Mouse (Mus musculus) A20 (cell line): Measurements from ENCODE around the gene Sgpp2.

Experiments
- DNase-seq: peaks from one replicate; pipeline ENCODE4 v3.0.0-alpha.2; 2011; ENCODE audit warnings: low read depth, low spot score

Gene Sgpp2

GRCm38 (mm10) chr1:78399755-78400154 lies 89.6 kb downstream of the Sgpp2 start:
- no peak for DNase-seq

- no peak for DNase-seq
Measured at GRCm38 (mm10) chr1:78401413-78401812, 91.3 kb downstream of the Sgpp2 start.

GRCm38 (mm10) chr1:78409396-78409795 lies 99.3 kb downstream of the Sgpp2 start:
- no peak for DNase-seq

GRCm38 (mm10) chr1:78412668-78413067 lies 102.5 kb downstream of the Sgpp2 start:
- no peak for DNase-seq

- DNase-seq, result no peak
Measured at GRCm38 (mm10) chr1:78414421-78414820, 104.3 kb downstream of the Sgpp2 start.

- no peak for DNase-seq
Measured at GRCm38 (mm10) chr1:78417154-78417911, 107.2 kb downstream of the Sgpp2 start.

- DNase-seq, result peak; percentile 56
Measured at GRCm38 (mm10) chr1:78419593-78419992, 109.4 kb downstream of the Sgpp2 start.

GRCm38 (mm10) chr1:78420271-78420670 lies 110.1 kb downstream of the Sgpp2 start:
- no peak for DNase-seq

DNA sequence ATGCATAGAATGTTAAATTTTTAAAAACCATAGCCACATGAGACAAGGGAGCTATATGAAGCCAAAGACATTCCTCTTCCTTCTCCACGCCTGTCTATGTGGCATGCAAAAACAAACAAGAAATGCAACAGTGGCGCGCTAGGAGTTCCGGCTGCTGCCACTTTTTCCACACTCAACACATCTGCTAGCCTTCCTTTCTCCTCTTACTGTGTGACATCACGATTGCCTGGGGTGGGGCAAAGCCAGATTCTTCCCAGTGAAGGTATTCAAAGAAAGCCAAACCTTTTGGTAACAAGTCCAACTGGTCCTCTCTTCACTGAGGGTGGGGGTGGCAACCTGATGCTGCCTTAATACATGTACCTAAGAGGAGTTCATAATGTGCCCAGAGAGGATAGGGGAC lies 111.6 kb downstream of the Sgpp2 start:
- no peak for DNase-seq

DNA sequence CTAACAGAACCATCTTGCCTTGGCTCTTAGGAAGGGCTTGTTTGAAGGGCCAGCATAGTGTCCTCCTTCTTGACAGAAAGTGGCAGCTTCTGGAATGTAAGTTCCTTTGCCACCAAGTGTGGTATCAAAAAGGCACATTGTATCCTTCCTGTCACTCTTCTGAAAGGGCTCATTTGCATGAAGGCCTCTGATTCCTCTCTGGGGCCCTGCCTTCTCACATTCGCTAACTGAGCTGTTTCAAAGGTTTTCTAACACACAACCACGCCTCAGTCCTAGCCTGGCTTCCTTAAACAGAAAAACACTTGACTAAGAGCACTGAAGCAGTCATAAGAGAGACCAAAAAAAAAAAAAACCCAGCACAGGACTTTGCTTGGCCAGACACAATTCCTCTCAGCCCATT lies 112.4 kb downstream of the Sgpp2 start:
- peak; percentile 57 for DNase-seq

DNA sequence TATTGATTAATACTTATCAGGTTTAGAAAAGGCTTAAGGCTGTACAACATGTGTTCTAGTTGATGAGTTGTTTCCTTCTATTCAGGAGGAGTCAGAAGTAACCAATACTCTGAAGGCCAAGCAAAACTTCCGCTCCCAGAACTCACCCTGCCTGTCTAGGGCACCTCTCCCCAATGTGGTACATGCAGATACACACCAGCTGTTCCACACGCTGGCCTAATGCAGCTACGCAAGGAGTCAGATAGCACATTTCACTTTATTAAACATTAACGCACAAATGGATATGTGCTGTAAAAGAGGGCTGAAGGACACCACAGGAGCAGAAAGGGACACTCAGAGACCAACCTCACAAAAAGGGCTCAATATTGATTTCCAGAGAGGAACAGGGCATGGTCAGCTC lies 114.7 kb downstream of the Sgpp2 start:
- no peak for DNase-seq

GRCm38 (mm10) chr1:78425309-78425708 lies 115.2 kb downstream of the Sgpp2 start:
- DNase-seq, result no peak

GRCm38 (mm10) chr1:78425793-78426700 lies 115.9 kb downstream of the Sgpp2 start:
- no peak for DNase-seq

- DNase-seq, result no peak
Measured at GRCm38 (mm10) chr1:78426841-78427240, 116.7 kb downstream of the Sgpp2 start.

DNA sequence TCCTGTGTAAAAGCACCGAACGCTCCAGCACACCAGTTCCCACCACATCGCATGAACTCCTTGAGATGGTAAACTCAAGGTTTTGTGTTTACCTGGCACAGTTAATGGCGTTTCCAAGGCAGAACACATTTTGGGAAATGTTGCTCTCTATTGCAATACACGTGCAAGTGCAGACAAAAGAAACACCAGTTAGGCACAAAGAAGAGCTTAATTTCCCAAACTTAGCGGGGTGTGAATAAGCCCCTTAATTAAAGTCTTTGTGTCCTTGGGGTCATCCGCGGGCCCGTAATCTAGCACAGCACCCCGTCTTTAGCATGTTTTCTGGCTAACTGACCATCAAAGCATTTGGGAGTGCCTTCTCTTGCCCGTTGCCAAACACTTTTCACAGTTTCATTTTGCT lies 118.7 kb downstream of the Sgpp2 start:
- DNase-seq, result no peak

- no peak for DNase-seq
Measured at GRCm38 (mm10) chr1:78433472-78433871, 123.3 kb downstream of the Sgpp2 start.

DNA sequence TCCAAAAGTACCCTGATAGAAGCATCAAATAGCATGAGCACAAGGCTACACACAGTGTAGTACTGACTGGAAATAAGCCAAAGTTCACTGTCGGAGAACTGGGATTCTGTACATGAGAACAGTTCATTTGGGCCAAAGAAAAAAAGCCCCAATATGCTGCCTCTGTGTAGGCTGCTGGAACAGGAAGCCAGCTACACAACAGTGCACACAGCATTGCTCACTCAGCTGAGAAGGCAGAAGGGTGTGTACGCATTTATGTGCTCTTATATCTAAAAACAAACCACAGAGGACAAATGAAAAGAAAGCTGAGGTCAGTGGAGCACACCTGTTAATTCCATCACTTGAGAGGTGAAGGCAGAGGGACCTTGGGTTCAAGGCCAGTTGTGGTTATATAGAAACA lies 125.8 kb downstream of the Sgpp2 start:
- peak; percentile 88 for DNase-seq

- no peak for DNase-seq
Measured at GRCm38 (mm10) chr1:78436445-78436844, 126.3 kb downstream of the Sgpp2 start.

DNA sequence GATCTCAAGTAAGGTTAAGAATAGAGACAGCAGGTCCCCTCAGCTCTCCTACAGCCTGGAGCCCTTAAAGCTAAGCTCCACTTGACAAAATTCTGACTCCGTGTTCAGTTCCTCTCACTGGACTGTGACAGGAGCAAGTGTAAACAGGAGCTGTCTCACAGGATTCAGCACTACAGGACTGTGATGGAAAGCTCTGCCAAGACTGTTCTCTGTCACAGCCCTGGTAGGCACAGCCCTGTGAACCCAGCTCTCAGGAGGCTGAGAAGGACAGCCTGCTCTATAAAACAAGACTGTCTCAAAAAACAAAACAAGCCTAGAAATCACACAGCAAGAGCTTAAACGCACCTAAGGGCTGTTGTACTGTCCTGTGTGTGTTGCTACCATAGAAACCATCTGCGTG lies 127.0 kb downstream of the Sgpp2 start:
- peak; percentile 57 for DNase-seq

DNA sequence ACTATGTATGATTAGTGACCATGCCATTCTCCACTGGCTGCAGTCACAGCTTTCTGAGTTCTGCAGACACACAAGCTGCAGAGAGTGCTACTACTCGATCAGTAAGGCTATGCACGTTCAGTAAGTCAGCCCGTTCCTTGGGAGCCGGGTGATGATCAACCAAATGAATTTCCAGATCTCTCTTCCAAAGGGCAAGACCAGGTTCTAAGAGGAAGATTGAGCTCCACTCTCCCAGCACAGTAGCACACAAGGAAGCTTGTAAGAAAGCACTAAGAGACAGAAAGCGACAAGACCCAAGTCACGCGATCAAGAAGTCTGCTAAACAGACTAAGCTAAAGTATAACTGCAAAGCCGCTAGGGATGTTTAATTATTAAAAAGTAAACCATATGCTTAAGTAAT lies 130.6 kb downstream of the Sgpp2 start:
- DNase-seq, result no peak

GRCm38 (mm10) chr1:78443056-78443455 lies 132.9 kb downstream of the Sgpp2 start:
- DNase-seq, result no peak

DNA sequence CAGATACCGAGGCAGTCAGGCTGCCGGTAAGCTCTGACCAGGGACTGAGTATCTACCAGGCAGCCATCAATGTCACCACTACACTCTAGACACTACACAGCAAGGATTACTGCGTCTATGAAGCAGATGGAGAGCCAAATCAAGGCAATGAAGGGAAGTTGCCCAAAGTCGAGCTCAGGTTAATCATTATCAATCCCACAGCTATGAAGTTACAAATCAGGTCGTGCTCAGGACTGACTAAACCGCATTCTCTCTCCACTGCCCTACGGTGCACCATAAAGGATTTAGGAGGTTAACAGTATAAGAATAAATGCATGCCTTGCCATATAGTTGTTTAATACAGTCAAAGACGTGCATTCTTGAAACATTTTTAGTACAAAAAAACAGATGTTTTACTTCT lies 136.1 kb downstream of the Sgpp2 start:
- DNase-seq, result no peak

DNA sequence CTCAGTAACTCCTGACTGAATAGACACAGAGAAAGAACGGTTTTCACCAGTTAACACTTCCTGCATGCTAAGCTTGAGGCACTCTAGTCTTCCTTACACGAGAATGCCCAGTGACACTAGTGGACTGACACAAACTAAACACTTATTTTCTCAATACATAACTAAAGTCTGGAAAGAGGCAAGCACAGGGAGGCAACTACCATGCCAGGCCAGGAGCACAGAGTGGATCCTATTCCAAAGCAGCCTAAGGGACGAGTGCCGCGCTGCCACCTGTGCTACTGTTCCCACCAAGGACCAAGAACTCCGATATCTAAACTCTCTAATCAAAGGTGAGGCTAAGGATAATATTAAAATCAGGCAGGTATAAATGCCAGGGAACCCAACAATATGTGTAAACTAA lies 136.6 kb downstream of the Sgpp2 start:
- no peak for DNase-seq
